Mouse (Mus musculus): ENCODE results near the gene Syt17.

- TF ChIP-seq CTCF (IDR thresholded peaks at IDR 0.05; ENCODE audit: low read depth) (no peak), EP300 (IDR thresholded peaks at IDR 0.05; ENCODE audit: low read depth) (no peak)
Observed at GRCm38 (mm10) chr7:118482001-118482400, 34.0 kb upstream of the Syt17 start.
